Mouse (Mus musculus) heart, adult 2 months (tissue): ENCODE measurements around the gene Eprs.

Experiments
- CTCF ChIP-seq: fragments of 200-600 bp; IDR thresholded peaks from 2 replicates; pipeline ENCODE4 v1.8.1; 2022; ENCODE audit warnings: antibody characterized with exemption, mild to moderate bottlenecking, moderate library complexity
- EP300 ChIP-seq: fragments of 200-500 bp; IDR thresholded peaks from 2 replicates; pipeline ENCODE4 v1.6.1; 2011; ENCODE audit warnings: low read depth, low read length, control low read depth; ENCODE audit not compliant: insufficient read depth
- POLR2A ChIP-seq: fragments of 200-500 bp; IDR thresholded peaks from 2 replicates; pipeline ENCODE4 v1.6.1; 2011; ENCODE audit warnings: mild to moderate bottlenecking, low read depth, low read length, control low read depth; ENCODE audit not compliant: insufficient read depth

- TF ChIP-seq POLR2A (no peak), CTCF (no peak), EP300 (no peak)
Measured at GRCm38 (mm10) chr1:185448936-185449335, 86.1 kb downstream of the Eprs start.
